Comparison of ENCODE assay signal across 8 mouse cellular contexts in genomic region chr11:87427273-87428050, GRCm38 (mm10). TPM values are rescaled to one million over a fixed set of nuclear protein-coding genes. Genes with fewer than 3 reads are reported as not detected.
DNase-seq lines count a peak whose midpoint lies in the region; TF ChIP-seq lines count a peak whose summit lies in the region.

No protein-coding gene starts in this region.

- H3K27ac ChIP-seq in kidney, adult 2 months (ENCODE audit: insufficient read depth, low read depth, low read length): 0 out of 2 replicates have a peak overlapping the region, but pooled peaks have one; percentile 37

- H3K4me3 ChIP-seq in kidney, adult 2 months (ENCODE audit: insufficient read depth, low read depth, low read length): no peak overlapping the region

- H3K4me1 ChIP-seq in kidney, adult 2 months (ENCODE audit: control insufficient read depth, insufficient read depth, low read length): no peaks in the 10 kb centered on the region

- intact Hi-C loops in left cerebral cortex, postnatal 36 days (cut with DNase I): loop anchor here (2.0 kb wide), 1 partner anchor 15 kb away; no protein-coding TSS in a partner anchor

- H3K36me3 ChIP-seq in kidney, adult 2 months (ENCODE audit: control insufficient read depth, insufficient read depth, low read length): no peaks in the 10 kb centered on the region

- TF ChIP-seq CTCF in kidney, adult 2 months (conservative IDR thresholded peaks at IDR 0.05; ENCODE audit: insufficient read depth, insufficient read length, low read depth, low read length): no peak

- TF ChIP-seq POLR2A in kidney, adult 2 months (IDR thresholded peaks at IDR 0.05; ENCODE audit: low read depth, low read length): no peak

- no peak for DNase-seq in kidney, adult 2 months
- no peak for DNase-seq in kidney, postnatal 25 days
- DNase-seq in MEL-GATA-1-ER (ENCODE audit: extremely low read depth, low read depth): peak; percentile 91
- DNase-seq in forelimb bud, embryonic 11.5 days (ENCODE audit: low read depth, low spot score): peak; percentile 46
- peak; percentile 25 for DNase-seq in mesoderm, embryonic 11.5 days (ENCODE audit: low read depth, low spot score)
- no peak for DNase-seq in left cerebral cortex, postnatal 36 days (ENCODE audit: low spot score in 2 of 2)
- DNase-seq in frontal cortex, postnatal 10 days (ENCODE audit: low spot score in 2 of 2): no peak
- DNase-seq in gastrocnemius, postnatal 4 days (ENCODE audit: low spot score in 2 of 2): no peak

- H3K27me3 ChIP-seq in kidney, adult 2 months (replicated peaks; ENCODE audit: control insufficient read depth, insufficient read depth, low read length): no peaks in the 10 kb centered on the region

- WGBS in kidney, adult 2 months: 11% methylated on average over 1 of the region's 1 CpGs

RNA-seq across cellular contexts. Expression of gene Tex14, which starts 22.6 kb away (rescaled TPM):
- 0.08 and 0.34 TPM in 2 replicates for polyA plus RNA-seq in kidney, adult 2 months (2012; rRNA removed)
- total RNA-seq in left cerebral cortex, postnatal 36 days (2021): under 1 TPM; 0.10 to 0.68 TPM
- total RNA-seq in gastrocnemius, postnatal 4 days (2021): 1 to 10 TPM; 1.0 to 1.3 TPM

RNA-seq across cellular contexts. Expression of gene Rad51c, which starts 22.7 kb away (rescaled TPM):
- 0.46 and 0.77 TPM in 2 replicates for polyA plus RNA-seq in kidney, adult 2 months (2012; rRNA removed)
- 1 to 10 TPM; 3.5 to 4.4 TPM for total RNA-seq in left cerebral cortex, postnatal 36 days (2021)
- total RNA-seq in gastrocnemius, postnatal 4 days (2021): 1 to 10 TPM; 3.9 to 4.6 TPM

Comparison
In these comparisons a context has a peak if more than half of its experiments do, and no peak if none do; other contexts are left out.
1. DNase-seq: peak in MEL-GATA-1-ER (single experiment), forelimb bud, embryonic 11.5 days (single experiment) and mesoderm, embryonic 11.5 days (single experiment); none in kidney, adult 2 months (single experiment), kidney, postnatal 25 days (0 of 2), left cerebral cortex, postnatal 36 days (0 of 2), frontal cortex, postnatal 10 days (0 of 2) and gastrocnemius, postnatal 4 days (0 of 2).